Mouse (Mus musculus) heart, embryonic 10.5 days (tissue): ENCODE data around the gene Igsf11. TPM values are rescaled to one million over a fixed set of nuclear protein-coding genes. Genes with fewer than 3 reads are reported as not detected.
"Not testable (repeated sequence)": the region's sequence is repeated elsewhere in the genome, so short reads cannot be mapped to it uniquely, and the experiment has no call there.

ENCODE experiments used
- DNase-seq: peaks from one replicate; pipeline ENCODE4 v3.0.0-alpha.2; 2017; ENCODE audit warnings: low spot score
- H3K27ac ChIP-seq: fragments of 300-500 bp; sonication (generic); 2 replicates; pipeline ENCODE4 v1.5.1; 2016; ENCODE audit warnings: mild to moderate bottlenecking
- H3K27me3 ChIP-seq: fragments of 300-500 bp; sonication (generic); 2 replicates; pipeline ENCODE4 v1.6.1; 2016; ENCODE audit warnings: mild to moderate bottlenecking; ENCODE audit not compliant: poor library complexity, insufficient read depth, severe bottlenecking
- H3K36me3 ChIP-seq: fragments of 300-500 bp; sonication (generic); 2 replicates; pipeline ENCODE4 v1.6.1; 2016; ENCODE audit warnings: mild to moderate bottlenecking, moderate library complexity
- H3K4me1 ChIP-seq: fragments of 300-500 bp; sonication (generic); 2 replicates; pipeline ENCODE4 v1.6.1; 2016; ENCODE audit warnings: mild to moderate bottlenecking
- H3K4me3 ChIP-seq: fragments of 300-500 bp; sonication (generic); 2 replicates; pipeline ENCODE4 v1.5.1; 2016; ENCODE audit warnings: mild to moderate bottlenecking, moderate library complexity
- H3K9me3 ChIP-seq: fragments of 300-500 bp; sonication (generic); 2 replicates; pipeline ENCODE4 v1.6.1; 2016; ENCODE audit warnings: mild to moderate bottlenecking, moderate library complexity
- WGBS: fragments of 180-500 bp; shearing (Covaris S2); methylation state at CpG from one replicate; pipeline ENCODE4 v1.1.7; 2016; 5-methylcytosine and 5-hydroxymethylcytosine counted together
- polyA plus RNA-seq: library from polyadenylated mRNA; unstranded; fragments of >200 nt; fragmentation: Nextera tagmentation; extraction: Ambion mirVana; gene quantifications from 2 replicates; pipeline ENCODE4 v1.2.1, GENCODE M21; 2016

Igsf11 gene
- polyA plus RNA-seq, 1 experiment from 2014 or later: 1.8 TPM

GRCm38 (mm10) chr16:38967026-38967425 is 74.6 kb downstream of the Igsf11 start:
- Histone ChIP-seq H3K27ac (no peak overlapping the region), H3K9me3 (no peaks in the 10 kb centered on the region), H3K4me1 (0 out of 2 replicates have a peak, but pooled peaks cover 5% of the 10 kb centered on the region), H3K27me3 (no peaks in the 10 kb centered on the region), H3K4me3 (no peak overlapping the region), H3K36me3 (no peaks in the 10 kb centered on the region)
- WGBS: 81% methylated on average over 10 of the region's 10 CpGs
- no peak for DNase-seq

DNA sequence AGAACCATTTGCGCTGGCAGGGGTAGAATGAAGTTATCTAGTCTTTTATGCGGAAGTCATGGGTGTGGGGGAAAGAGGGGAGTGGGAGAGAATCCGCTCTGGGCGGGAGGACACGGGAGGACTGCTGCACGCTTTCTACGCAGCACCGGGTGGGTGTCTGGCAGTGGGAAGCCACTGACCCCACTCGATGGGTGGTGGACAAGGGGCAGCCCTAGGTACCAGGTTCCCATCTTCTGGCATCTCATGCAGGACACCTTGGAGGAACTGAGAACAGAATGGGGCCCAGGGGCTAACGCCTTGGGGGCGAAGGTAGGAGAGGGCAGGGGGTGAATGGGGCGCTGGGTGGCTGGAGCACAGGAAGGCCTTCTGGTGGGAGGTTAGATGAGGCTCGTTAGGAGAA is 83.7 kb downstream of the Igsf11 start:
- DNase-seq: peak; percentile 54
- Histone ChIP-seq H3K27ac (no peak overlapping the region), H3K4me3 (no peak overlapping the region), H3K36me3 (no peaks in the 10 kb centered on the region), H3K9me3 (no peaks in the 10 kb centered on the region), H3K4me1 (peaks cover 10% of the 10 kb centered on the region), H3K27me3 (no peaks in the 10 kb centered on the region)
- WGBS: 64% methylated on average over 13 of the region's 13 CpGs

DNA sequence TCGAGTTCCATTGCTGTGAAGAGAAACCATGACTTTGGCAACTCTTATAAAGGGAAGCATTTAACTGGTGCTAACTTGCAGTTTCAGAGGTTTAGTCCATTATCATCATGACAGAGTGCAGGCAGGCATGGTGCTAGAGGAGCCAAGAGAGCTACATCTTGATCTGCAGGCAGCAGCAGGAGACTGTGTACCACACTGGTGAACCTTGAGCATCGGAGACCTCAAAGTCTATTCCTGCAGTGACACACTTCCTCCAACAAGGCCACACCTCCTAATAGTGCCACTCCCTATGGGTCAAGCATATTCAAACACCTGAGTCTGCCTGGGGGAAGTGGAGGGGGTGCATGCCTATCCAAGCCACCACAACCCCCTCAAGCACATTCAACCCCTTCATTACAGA is 86.1 kb downstream of the Igsf11 start:
- WGBS: 75% methylated on average over 2 of the region's 2 CpGs
- no peaks in the 10 kb centered on the region for H3K36me3 ChIP-seq
- DNase-seq: peak; percentile 52
- no peak overlapping the region for H3K27ac ChIP-seq
- no peaks in the 10 kb centered on the region for H3K9me3 ChIP-seq
- H3K4me1 ChIP-seq: peaks cover 10% of the 10 kb centered on the region
- no peak overlapping the region for H3K4me3 ChIP-seq
- H3K27me3 ChIP-seq: no peaks in the 10 kb centered on the region

GRCm38 (mm10) chr16:38980546-38980945 is 88.1 kb downstream of the Igsf11 start:
- DNase-seq: no peak
- Histone ChIP-seq H3K27ac (no peak overlapping the region), H3K4me1 (peaks cover 10% of the 10 kb centered on the region), H3K9me3 (no peaks in the 10 kb centered on the region), H3K36me3 (no peaks in the 10 kb centered on the region), H3K4me3 (no peak overlapping the region), H3K27me3 (no peaks in the 10 kb centered on the region)
- WGBS: 29% methylated on average over 5 of the region's 5 CpGs

DNA sequence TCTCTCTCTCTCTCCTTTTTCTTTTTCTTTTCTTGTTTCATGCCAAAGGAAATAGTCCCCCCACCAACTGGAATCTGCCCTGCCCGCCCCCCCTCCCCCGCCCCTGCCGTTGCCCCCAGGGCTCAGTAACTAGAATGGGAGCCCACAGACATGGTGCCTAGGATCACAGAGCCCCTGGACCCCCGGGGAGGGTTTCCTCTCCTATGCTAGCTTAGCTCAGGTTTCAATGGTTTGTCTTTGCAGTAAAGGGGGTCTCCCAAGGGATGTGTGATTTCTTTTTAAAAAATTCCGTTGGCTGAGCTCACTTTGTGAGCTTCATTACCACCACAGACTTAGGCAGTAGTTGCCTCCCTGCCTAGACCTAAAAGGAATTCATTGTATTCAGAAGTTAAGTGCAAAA is 89.6 kb downstream of the Igsf11 start:
- no peaks in the 10 kb centered on the region for H3K9me3 ChIP-seq
- H3K4me1 ChIP-seq: peaks cover 4% of the 10 kb centered on the region; the same call in 1 of the 2 replicates
- WGBS: 11% methylated on average over 4 of the region's 5 CpGs
- H3K27ac ChIP-seq: no peak overlapping the region
- no peaks in the 10 kb centered on the region for H3K27me3 ChIP-seq
- DNase-seq: no peak
- H3K36me3 ChIP-seq: no peaks in the 10 kb centered on the region
- no peak overlapping the region for H3K4me3 ChIP-seq

DNA sequence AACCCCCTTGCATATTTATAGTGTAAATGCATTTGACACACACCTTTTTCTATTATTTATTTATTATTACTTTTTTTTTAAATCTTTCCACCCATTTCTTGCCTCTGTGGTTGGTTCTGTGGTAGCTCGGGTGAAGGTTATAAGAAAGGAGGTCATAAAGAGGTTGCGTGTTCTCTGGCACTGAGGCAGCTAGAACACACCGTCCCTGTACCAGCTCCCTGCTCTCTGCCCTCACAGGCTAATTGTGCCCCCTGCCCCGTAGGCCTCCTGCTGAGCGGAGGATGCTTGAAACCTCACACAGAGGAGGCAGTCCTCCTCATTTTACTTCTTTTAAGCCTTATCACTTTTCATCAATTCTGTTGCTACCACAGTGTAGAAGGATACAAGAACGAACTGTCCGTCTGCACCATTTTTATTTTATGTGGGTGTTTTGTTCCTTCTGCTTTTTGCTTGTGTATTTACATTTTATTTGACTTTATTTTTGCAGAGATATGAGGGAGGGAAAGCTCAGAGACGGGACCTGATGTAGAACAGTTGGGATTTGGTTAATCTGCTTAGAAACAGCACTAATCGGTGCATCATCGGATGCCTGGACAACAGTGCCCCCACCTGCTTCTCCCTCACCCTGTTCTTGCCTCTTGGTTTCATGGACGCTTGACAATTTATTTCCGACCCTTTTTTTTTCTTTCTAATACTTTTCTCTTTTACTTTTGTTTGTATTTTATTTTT is 90.2 kb downstream of the Igsf11 start:
- Histone ChIP-seq H3K9me3 (no peaks in the 10 kb centered on the region), H3K4me3 (no peak overlapping the region), H3K4me1 (peaks cover 4% of the 10 kb centered on the region; the same call in 1 of the 2 replicates), H3K36me3 (no peaks in the 10 kb centered on the region), H3K27ac (no peak overlapping the region), H3K27me3 (no peaks in the 10 kb centered on the region)
- WGBS: 33% methylated on average over 12 of the region's 12 CpGs
- DNase-seq: no peak

- not testable (repeated sequence) for H3K9me3 ChIP-seq, H3K36me3 ChIP-seq, H3K4me1 ChIP-seq, DNase-seq, H3K27me3 ChIP-seq, H3K27ac ChIP-seq, H3K4me3 ChIP-seq
- 61% methylated on average over 3 of the region's 3 CpGs for WGBS
These were observed 91.4 kb downstream of the Igsf11 start for GRCm38 (mm10) chr16:38983850-38984249.

- no peak for DNase-seq
- WGBS: 60% methylated on average over 3 of the region's 3 CpGs
- Histone ChIP-seq H3K4me1 (peaks cover 3% of the 10 kb centered on the region; the same call in 1 of the 2 replicates), H3K27me3 (no peaks in the 10 kb centered on the region), H3K36me3 (no peaks in the 10 kb centered on the region), H3K4me3 (no peak overlapping the region), H3K9me3 (no peaks in the 10 kb centered on the region), H3K27ac (no peak overlapping the region)
These were observed 92.9 kb downstream of the Igsf11 start for GRCm38 (mm10) chr16:38985411-38985810.

- 56% methylated on average over 2 of the region's 2 CpGs for WGBS
- no peak overlapping the region for H3K27ac ChIP-seq
- H3K9me3 ChIP-seq: no peaks in the 10 kb centered on the region
- no peaks in the 10 kb centered on the region for H3K4me1 ChIP-seq
- H3K27me3 ChIP-seq: no peaks in the 10 kb centered on the region
- no peak for DNase-seq
- no peak overlapping the region for H3K4me3 ChIP-seq
- no peaks in the 10 kb centered on the region for H3K36me3 ChIP-seq
These were observed 93.9 kb downstream of the Igsf11 start for GRCm38 (mm10) chr16:38986410-38986809.

- Histone ChIP-seq H3K4me3 (no peak overlapping the region), H3K36me3 (no peaks in the 10 kb centered on the region), H3K27ac (no peak overlapping the region), H3K4me1 (no peaks in the 10 kb centered on the region), H3K27me3 (no peaks in the 10 kb centered on the region), H3K9me3 (no peaks in the 10 kb centered on the region)
- DNase-seq: no peak
- WGBS: 83% methylated on average over 7 of the region's 7 CpGs
These were observed 101.2 kb downstream of the Igsf11 start for GRCm38 (mm10) chr16:38993711-38994110.

GRCm38 (mm10) chr16:38998496-38999258 is 106.2 kb downstream of the Igsf11 start:
- Histone ChIP-seq H3K4me3 (no peak overlapping the region), H3K9me3 (no peaks in the 10 kb centered on the region), H3K27me3 (no peaks in the 10 kb centered on the region), H3K27ac (no peak overlapping the region), H3K36me3 (no peaks in the 10 kb centered on the region), H3K4me1 (peaks cover 7% of the 10 kb centered on the region; the same call in 1 of the 2 replicates)
- WGBS: 83% methylated on average over 6 of the region's 6 CpGs
- no peak for DNase-seq

DNA sequence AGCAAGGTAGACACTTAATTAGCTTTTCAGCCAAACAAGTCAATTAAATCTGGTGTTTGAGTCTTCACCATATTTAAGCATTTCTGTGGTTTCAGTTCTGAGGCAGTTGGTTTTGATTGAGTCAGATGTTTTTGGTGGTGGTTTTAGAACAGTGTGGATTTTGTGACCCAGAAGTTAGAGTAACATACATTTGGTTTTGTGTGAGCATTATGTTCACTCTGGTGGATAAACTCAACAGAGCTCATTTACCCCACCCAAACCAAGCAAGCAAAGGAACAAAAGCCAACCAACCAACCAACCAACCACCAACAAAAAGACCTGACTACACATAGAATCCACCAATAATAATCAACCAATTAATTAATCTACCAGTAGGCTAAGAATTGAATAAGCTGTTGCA is 106.8 kb downstream of the Igsf11 start:
- no peaks in the 10 kb centered on the region for H3K27me3 ChIP-seq
- DNase-seq: no peak
- no peak overlapping the region for H3K4me3 ChIP-seq
- H3K27ac ChIP-seq: no peak overlapping the region
- no peaks in the 10 kb centered on the region for H3K9me3 ChIP-seq
- peaks cover 7% of the 10 kb centered on the region; the same call in 1 of the 2 replicates for H3K4me1 ChIP-seq
- no peaks in the 10 kb centered on the region for H3K36me3 ChIP-seq

GRCm38 (mm10) chr16:39006978-39007377 is 114.5 kb downstream of the Igsf11 start:
- no peak overlapping the region for H3K27ac ChIP-seq
- WGBS: 86% methylated on average over 7 of the region's 7 CpGs
- H3K27me3 ChIP-seq: no peaks in the 10 kb centered on the region
- DNase-seq: no peak
- H3K4me1 ChIP-seq: peaks cover 2% of the 10 kb centered on the region
- H3K4me3 ChIP-seq: no peak overlapping the region
- H3K36me3 ChIP-seq: no peaks in the 10 kb centered on the region
- no peaks in the 10 kb centered on the region for H3K9me3 ChIP-seq
